Mouse (Mus musculus) ES-CJ7 (cell line): Measurements from ENCODE around the gene Foxd1.

Experiments
- DNase-seq: peaks from one replicate; pipeline ENCODE4 v3.0.0; 2011; ENCODE audit warnings: low read depth, low spot score

Gene Foxd1

DNA sequence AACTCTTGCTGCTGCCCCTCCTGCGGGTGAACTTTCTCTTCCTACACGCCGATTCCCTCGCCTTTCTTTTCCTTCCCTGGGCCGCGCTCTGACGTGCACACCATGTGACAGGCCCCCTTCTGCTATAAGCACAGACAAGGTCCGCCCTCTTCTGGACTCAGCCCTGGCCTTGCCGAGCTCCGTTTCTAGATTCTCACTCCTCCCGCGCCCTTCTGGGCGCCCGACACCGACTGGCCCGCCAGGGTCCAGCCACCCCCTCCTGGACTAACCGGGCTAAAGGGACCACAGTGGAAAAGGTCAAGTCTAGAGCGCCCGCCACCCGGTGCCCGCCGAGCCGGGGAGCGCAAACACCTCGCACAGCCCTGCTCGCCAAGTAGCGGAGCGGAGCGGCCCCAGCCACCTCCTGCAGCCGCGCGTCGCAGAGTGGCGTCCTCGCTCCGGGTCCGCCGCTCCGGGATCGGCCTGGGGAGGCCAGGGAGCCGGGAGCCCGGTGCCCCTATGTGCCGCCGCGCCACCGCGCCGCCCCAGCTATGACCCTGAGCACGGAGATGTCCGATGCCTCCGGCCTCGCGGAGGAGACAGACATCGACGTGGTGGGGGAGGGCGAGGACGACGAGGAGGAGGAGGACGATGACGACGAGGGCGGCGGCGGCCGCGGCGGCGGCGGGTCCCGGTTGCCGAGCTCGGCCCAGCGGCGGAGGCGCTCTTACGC lies at the start of gene Foxd1:
Foxd1 (plus strand) TSS at position 153 of the 712 bp plus-strand sequence.
- DNase-seq = peak; percentile 85

GRCm38 (mm10) chr13:98305257-98305656 lies 48.8 kb upstream of the Foxd1 start:
- peak; percentile 76 for DNase-seq

- peak; percentile 85 for DNase-seq
Measured at GRCm38 (mm10) chr13:98306393-98306792, 47.6 kb upstream of the Foxd1 start.

- peak; percentile 26 for DNase-seq
Measured at GRCm38 (mm10) chr13:98306852-98307475, 47.1 kb upstream of the Foxd1 start.

- DNase-seq = no peak
Measured at GRCm38 (mm10) chr13:98308004-98308403, 46.0 kb upstream of the Foxd1 start.

- no peak for DNase-seq
Measured at GRCm38 (mm10) chr13:98308724-98309123, 45.3 kb upstream of the Foxd1 start.

DNA sequence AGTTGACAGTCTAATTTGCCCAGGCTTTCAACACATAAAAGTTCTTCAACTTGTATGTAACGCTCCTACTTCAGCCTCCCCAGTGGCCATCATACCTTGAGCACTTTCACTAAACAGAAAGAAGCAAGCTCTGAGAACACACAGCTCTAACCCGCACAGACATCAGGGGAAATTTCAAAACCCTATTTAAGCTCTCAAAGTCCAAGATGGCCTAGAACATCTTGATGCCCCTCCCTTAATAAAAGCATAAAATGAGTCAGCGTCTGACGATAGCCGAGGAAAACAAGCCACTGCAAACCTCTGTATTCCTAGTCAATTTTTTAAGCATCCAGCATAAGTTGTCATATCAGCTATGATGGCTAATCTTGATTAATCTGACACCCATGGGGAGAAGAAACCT lies 42.4 kb upstream of the Foxd1 start:
- no peak for DNase-seq

GRCm38 (mm10) chr13:98313631-98314030 lies 40.4 kb upstream of the Foxd1 start:
- DNase-seq = no peak

DNA sequence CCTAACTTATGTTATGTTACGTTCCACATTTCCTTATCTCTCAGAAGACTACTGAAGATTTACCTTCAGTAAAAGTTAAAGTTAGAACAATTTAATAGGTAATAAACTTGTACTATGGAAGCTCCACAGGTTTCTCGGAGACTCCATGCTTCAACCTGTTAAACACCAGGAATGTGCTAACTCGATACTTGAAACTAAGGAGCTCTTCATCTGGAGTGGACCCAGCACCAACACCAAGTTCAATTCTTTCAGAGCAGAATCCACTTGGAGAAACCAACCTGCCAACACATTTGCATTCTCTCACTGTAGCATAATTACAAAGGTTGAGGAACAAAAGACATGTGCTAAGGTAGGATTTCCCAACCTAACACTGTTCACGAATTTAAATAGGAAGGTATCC lies 38.9 kb upstream of the Foxd1 start:
- no peak for DNase-seq

DNA sequence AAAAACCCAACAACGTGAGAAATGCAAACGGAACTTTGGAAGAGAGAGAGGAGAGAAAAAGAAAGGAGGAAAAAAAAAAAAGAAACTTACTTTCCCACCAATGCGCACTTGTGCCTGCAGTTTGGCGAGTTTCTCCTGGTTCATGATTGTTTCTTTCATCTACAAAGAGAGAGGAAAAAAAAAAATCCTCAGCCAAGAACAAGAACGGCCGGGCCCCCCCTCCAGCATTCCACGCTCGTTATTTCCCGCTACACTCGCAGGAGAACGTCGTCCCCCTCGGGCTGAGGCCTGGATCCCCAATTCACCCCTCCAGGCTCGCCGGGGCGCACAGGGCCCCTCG lies 37.9 kb upstream of the Foxd1 start:
- peak; percentile 46 for DNase-seq

- peak; percentile 93 for DNase-seq
Measured at GRCm38 (mm10) chr13:98316480-98317245, 37.4 kb upstream of the Foxd1 start, which contains the start of gene Btf3. Gene Btf3, minus strand, starts transcription at chr13:98317006.

DNA sequence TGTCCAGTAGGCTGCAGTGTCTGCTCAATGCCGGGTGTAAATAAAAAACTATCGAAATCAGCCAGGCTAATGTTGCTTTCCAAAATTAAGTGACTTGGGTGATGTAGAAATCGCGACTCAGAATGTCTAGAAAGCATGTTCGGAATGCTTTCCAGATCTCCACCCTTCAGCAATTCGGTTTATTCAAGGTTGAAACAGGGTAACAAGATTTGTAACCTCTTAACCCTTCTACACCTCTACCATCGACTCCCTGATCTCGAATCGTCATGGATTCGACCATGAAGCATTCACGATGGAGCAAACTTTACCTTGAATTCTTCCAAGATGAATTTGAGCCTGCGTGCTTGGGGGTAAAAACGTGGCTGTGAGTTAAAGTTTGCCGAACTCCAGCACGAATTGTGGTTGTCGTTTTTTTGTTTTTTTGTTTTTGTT lies 36.8 kb upstream of the Foxd1 start:
- DNase-seq = no peak

GRCm38 (mm10) chr13:98317911-98318310 lies 36.1 kb upstream of the Foxd1 start:
- no peak for DNase-seq

GRCm38 (mm10) chr13:98325034-98325433 lies 29.0 kb upstream of the Foxd1 start:
- DNase-seq = no peak

- DNase-seq = no peak
Measured at GRCm38 (mm10) chr13:98332106-98332505, 21.9 kb upstream of the Foxd1 start.

DNA sequence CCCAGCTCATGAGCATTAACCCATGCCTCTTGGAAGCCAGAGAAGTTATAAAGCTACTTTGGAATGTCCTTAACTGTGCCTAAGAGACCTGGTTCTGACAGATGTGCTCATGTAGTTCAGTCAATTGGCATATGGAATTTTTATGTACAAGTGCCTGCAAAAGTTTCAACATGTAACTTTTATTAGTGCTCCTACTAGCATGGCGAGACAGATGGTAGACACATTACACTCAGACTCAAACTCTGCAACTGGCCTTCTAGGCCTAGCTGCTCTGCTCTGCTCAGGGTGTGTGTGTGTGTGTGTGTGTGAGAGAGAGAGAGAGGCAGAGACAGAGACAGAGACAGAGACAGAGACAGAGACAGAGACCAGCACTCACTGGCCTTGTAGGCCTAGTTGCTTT lies 17.8 kb upstream of the Foxd1 start:
- no peak for DNase-seq

GRCm38 (mm10) chr13:98340506-98340905 lies 13.5 kb upstream of the Foxd1 start:
- no peak for DNase-seq

- no peak for DNase-seq
Measured at GRCm38 (mm10) chr13:98349491-98349890, 4.6 kb upstream of the Foxd1 start.

DNA sequence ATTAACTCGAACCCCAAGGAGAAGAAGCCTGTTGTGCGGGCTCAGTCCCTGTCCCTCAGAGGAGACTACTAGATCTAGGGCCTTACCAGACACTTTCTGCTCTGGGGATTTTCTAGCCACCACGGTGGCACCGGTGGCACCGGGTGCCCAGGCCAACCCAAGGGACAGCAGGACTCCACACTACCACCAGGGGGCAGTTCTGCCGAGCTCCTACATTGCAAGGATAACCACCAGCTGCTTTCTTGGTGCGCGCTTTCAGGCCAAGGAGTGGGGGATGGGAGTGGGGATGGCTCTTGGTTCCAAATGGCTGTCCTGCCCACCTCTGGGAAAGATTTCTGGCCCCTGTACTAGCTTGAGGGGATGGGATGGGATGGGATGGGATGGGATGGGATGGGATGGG lies 2.5 kb upstream of the Foxd1 start:
- peak; percentile 71 for DNase-seq

- no peak for DNase-seq
Measured at GRCm38 (mm10) chr13:98352381-98352975, 1.6 kb upstream of the Foxd1 start.

GRCm38 (mm10) chr13:98353709-98354089 lies 343 bp upstream of the Foxd1 start:
- no peak for DNase-seq

GRCm38 (mm10) chr13:98354871-98355558 lies 973 bp downstream of the Foxd1 start:
- peak; percentile 60 for DNase-seq
